Mouse (Mus musculus): ENCODE measurements around the gene Cmc4.

The Cmc4 gene

DNA sequence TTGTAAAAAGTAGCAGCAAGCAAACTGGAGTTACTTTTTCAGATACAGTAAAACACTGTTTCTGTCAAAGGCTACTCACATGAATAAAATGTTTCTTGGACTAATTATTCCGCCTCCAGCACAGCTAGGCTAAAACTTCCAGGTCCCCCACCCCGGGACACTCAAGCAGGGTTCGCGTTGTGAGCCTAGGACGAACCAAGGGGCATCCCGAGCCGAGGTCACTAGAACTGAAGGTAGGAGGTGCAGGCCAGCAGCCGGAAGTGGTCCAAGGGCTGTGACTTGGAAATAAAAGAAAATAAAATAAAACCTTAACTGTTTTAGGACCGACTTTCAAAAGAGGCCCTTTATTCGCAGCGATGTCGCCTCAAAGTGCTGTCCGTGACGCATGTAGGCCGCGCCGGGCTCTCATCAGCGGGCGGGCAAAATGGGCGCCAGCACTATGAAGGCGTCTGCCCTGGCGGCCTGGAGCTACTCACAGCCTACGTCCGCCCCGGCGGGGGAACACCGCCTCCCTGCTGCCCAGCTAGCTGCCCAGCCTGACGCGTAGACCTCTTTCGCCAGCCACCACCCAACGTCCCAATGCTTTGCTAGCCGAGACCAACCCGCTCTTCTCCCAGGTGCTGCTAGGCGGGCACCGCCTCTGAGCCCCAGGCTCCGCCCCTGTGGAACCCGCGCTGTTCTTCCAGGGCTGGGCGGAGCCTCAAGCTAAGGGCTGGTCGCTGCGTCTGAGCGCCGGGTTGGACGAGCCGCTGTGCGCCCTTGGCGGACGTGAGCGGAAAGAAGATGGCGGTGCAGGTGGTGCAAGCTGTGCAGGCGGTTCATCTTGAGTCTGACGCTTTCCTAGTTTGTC is at the start of gene Cmc4, which contains the start of the genes Mtcp1 and Brcc3:
Gene Cmc4, minus strand, starts transcription at position 649 of the 850 bp plus-strand sequence.
Gene Mtcp1, minus strand, starts transcription at position 653 of the 850 bp plus-strand sequence.
Gene Brcc3, plus strand, starts transcription at position 693 of the 850 bp plus-strand sequence.
- peak; percentile 90 for DNase-seq

DNA sequence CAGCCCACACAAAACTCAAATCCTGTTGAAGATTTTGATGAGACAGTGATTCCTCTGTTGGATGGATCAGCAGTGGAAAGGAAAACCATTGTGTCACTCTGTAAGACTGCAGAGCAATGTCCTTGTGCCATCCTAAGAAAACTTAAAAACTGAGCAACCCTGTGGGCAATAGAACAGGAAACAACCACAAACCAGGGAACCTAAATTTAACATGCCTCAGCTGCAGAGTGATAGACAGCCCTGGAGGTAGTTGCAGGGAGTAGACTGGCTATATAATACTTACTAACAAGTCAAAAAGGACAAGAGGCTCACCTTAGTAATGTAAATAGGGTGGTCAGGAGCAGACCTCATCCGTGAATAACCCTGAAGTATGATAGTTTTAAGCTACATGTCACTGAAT is 38.2 kb upstream of the Cmc4 start:
- no peak for DNase-seq

DNA sequence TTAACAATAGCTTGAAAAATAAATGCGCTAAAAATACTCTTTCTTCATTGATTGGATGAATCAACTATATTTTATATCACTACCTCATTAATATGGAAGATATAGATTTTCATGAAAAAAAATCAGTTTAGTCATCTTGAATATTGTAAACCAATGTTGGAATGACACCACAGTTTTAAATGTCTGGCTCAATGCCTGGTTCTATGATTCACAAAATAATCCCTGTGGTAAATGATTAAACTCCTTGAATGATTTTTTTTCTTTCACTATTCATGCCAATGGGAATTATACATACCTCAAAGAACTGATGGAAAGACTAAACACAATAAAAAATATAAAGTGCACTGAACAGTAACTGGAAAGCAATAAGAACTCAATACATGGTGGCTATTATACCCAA is 6.7 kb downstream of the Cmc4 start:
- no peak for DNase-seq

DNA sequence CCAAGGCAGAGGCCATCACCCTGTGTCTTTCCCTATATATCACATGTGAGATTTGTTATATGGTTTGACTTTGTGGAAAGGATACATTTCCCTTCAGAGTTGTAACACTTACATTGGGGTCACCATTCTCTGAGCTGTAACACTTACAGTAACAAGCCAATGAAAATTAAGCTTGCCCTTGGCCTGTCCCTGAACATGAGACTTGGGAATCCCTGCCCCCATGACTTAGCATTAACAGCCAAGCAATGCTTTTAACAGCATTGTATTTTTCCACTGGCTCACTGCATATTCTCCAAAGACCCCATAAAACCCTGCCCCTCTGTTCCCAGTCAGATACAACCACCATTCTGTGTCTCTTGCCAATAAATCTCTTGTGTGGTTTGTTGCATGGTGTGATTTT is 13.0 kb downstream of the Cmc4 start:
- no peak for DNase-seq

DNA sequence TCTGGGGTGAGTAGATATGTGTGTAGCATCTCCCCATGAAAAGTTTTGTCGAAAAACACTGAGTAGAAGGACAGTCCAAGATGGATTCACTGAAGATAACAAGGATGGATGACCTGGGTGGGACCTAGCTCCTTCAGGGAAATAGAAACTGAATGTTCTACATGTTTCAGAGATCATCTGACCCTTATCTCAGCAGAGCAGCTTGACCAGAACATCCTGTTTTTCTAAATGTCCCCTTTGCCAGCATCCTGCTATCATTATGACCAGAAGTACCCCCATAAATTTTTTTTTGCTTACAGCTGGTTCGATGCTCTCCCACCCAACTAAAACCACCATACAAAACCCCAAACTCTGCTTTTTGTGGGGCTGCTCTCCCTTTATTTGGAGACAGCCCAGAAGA is 13.7 kb downstream of the Cmc4 start:
- no peak for DNase-seq

DNA sequence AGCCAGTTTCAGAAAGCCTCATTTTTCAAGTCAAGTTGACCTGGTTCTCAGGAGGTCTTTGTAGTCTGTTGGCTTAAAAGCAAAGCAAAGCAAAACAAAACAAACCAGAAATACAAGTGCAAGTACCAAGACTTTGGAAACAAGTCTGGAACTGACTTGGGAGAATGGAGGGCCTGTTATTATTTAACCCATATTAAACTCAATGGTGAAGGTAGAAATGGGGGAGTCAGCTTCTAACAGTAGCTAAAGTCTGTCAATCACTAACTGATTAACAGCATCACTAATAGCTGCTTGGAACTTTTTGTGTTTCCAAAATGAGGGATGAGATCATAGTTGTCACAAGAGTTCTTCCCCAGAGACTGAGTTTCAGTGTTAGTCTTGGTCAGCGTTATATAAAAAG is 16.9 kb downstream of the Cmc4 start:
- no peak for DNase-seq

DNA sequence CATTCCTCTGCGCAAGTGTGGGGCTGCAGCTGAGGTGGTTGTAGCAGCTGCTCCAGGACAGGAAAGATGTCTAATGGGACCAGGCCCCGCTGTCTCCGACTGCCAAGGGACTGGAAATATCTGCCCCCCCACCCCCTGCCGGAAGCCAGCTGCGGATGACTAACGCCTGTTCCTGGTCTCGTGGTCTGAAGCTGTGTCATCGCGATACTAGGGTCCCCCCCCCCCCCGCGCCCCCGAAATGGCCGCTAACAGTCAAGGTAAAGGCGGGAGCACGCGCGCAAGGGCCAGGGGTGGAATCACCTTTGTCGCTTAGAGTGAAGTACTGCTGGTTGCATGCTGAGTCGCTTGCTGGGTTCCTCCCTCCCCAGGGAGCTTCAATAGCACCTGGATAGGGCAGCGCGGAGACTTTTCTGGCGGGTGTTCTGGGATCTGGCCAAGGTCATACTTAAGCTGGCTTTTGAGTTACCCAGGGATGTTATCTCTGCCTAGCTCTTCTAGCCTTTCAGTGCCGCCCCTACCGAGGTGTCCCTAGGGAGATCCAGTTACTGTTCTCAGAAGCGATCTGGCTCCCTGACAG is 34.1 kb downstream of the Cmc4 start, which contains the start of the genes Fundc2 and F8:
Gene Fundc2, plus strand, starts transcription at position 205 of the 577 bp plus-strand sequence.
Gene F8, minus strand, starts transcription at position 421 of the 577 bp plus-strand sequence.
- peak; percentile 83 for DNase-seq

DNA sequence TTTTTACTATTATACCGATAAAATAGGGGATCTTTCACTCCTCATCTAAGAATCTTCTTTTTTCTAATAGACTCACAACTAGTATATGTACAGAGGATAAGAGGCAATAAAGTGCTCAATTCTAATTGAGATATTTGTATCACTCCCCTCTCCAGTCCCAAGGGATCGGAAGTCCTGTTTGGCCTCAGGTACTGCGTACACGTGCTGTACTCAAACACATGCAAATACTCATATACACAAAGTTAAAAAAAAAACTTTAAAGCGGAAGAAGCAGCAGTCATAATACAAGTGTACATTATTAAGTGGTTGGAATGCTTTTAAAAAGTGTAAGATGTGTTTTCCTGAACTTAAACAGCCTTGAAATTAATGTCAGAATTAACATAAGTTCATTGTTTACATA is 34.7 kb downstream of the Cmc4 start:
- peak; percentile 5 for DNase-seq

DNA sequence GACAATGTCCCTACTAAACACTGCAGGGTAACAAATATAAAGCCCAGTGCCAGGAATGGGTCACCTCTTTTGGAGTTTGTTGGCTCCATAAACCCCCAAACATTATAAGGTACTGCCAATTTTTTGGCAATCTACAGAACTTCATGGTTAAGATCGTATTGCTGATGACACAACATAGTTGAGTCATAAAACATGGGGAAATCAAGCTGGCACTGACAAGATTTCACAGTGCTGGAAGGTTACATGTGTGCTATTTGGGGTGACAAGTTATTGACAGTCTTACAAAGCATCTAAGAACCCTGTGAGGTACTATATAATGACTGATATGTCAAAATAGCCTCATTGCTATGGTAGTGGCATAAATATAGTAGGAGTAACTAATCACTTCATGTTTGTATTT is 35.2 kb downstream of the Cmc4 start:
- DNase-seq, result no peak

DNA sequence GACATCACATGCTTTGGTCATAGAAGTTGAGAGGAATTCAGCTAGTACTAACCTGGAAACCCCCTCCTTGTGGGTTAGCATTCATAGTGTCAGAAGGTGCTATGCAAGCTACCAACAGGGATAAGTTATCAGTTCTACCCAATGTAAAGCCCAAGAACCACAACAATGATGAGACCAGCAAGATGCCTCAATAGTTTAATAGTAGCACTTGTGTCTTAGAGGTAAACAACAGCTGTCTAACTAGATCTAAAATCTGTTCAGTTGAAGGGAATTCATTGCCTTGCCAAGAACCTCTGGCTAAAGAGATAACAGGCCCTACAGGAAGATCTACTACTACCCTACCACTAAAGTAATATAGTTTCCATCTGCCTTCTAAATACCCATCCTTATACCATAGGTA is 39.6 kb downstream of the Cmc4 start:
- no peak for DNase-seq

DNA sequence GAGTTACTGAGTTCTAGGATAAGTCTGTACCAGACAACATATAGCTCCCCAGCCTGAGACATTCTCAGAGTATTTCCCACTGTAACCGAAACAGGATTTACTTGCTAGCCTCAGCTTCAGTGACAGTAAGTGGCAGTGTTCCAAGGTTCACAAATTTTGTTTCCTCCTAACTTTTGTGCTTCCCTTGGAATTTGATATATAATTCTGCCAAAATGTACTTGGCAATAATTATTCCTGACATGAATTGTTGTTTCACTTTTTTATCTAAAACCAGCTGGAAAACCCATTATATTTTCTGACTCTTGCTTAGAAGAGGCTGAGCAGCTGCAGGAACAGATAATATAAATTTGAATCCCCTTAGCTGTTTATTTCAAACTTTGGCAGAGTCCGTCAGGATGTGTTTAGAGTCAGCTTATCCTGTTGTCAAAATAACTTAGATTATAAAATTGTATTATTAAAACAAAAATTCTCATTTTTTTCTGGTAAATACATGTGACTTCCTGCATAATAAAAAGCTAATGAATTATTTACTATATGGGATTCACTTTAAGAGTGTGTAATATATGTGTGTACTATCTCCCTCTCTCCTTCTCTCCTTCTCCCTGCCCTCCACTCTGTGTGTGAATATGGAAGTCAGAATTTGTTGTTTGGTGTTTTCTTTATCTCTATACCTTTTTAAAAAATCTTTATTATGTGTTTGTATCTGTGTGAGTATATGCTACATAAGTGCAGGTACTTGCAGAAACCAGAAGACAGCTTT is 43.5 kb downstream of the Cmc4 start:
- no peak for DNase-seq

DNA sequence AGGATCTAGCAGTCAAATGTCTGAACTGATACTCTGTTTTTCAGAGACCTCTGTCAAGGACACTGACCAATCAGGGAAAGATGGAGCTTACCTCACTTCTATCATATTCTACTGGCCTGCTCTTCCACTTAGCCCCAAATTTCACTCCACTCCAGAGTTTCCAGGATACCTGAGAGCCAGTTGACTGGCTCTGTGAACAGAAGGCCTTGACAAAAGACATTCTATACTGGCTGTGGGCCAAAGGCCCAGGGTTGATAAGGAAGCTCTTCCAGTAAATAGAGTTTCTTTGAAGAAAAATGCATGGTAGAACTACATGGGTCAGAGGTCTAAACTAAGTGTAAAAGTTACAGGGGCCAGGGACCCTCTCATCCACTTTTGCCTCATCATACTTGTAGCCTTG is 46.2 kb downstream of the Cmc4 start:
- DNase-seq, result no peak

All from thymus, postnatal 4 days (tissue).